Mouse (Mus musculus) embryonic facial prominence, embryonic 14.5 days (tissue): Measurements from ENCODE around the gene Prune2. TPM values are rescaled to one million over a fixed set of nuclear protein-coding genes. Genes with fewer than 3 reads are reported as not detected.

Source experiments
- ATAC-seq: fragments of 200-750 bp; cut with Nextera tagmentation; 2 replicates; pipeline ENCODE4 v1.8.0; 2017; ENCODE audit warnings: low read depth, moderate number of reproducible peaks, moderate TSS enrichment
- DNase-seq: peaks from one replicate; pipeline ENCODE4 v3.0.0-alpha.2; 2015; ENCODE audit warnings: low spot score
- H3K27ac ChIP-seq: fragments of 300-500 bp; sonication (generic); replicated peaks from 2 replicates; pipeline ENCODE4 v1.5.1; 2014; ENCODE audit warnings: low read depth, mild to moderate bottlenecking, low read length, moderate library complexity
- H3K27me3 ChIP-seq: fragments of 300-500 bp; sonication (generic); replicated peaks from 2 replicates; pipeline ENCODE4 v1.6.1; 2014; ENCODE audit warnings: low read length; ENCODE audit not compliant: control insufficient read depth, insufficient read depth
- H3K36me3 ChIP-seq: fragments of 300-500 bp; sonication (generic); 2 replicates; pipeline ENCODE4 v1.6.1; 2014; ENCODE audit warnings: low read length, mixed read lengths; ENCODE audit not compliant: control insufficient read depth, insufficient read depth
- H3K4me1 ChIP-seq: fragments of 300-500 bp; sonication (generic); 2 replicates; pipeline ENCODE4 v1.6.1; 2014; ENCODE audit warnings: antibody characterized with exemption, low read length; ENCODE audit not compliant: control insufficient read depth, insufficient read depth
- H3K4me2 ChIP-seq: fragments of 300-500 bp; sonication (generic); 2 replicates; pipeline ENCODE4 v1.6.1; 2014; ENCODE audit warnings: low read depth, mild to moderate bottlenecking, low read length, moderate library complexity, mixed read lengths
- H3K4me3 ChIP-seq: fragments of 300-500 bp; sonication (generic); 2 replicates; pipeline ENCODE4 v1.5.1; 2014; ENCODE audit warnings: low read depth, mild to moderate bottlenecking, low read length
- H3K9ac ChIP-seq: fragments of 300-500 bp; sonication (generic); 2 replicates; pipeline ENCODE4 v1.6.1; 2014; ENCODE audit warnings: low read depth, mild to moderate bottlenecking, low read length, moderate library complexity, mixed read lengths
- H3K9me3 ChIP-seq: fragments of 300-500 bp; sonication (generic); 2 replicates; pipeline ENCODE4 v1.6.1; 2016; ENCODE audit warnings: low read length; ENCODE audit not compliant: control insufficient read depth
- WGBS: fragments of 180-500 bp; shearing (Covaris S2); extraction: QIAGEN DNeasy Blood & Tissue Kit; methylation state at CpG from one replicate; pipeline ENCODE4 v1.1.7; 2014; 5-methylcytosine and 5-hydroxymethylcytosine counted together
- polyA plus RNA-seq: library from polyadenylated mRNA; unstranded; fragments of >200 nt; fragmentation: Nextera tagmentation; extraction: Ambion mirVana; gene quantifications from 2 replicates; pipeline ENCODE4 v1.2.1, GENCODE M21; 2014

Gene Prune2
- polyA plus RNA-seq, 1 experiment from 2014 or later: 5.8 TPM

GRCm38 (mm10) chr19:17271179-17271622, 315.3 kb downstream of the Prune2 start:
- Histone ChIP-seq H3K4me2 (no peak overlapping the region), H3K9me3 (no peaks in the 10 kb centered on the region)

GRCm38 (mm10) chr19:17272988-17273387, 317.1 kb downstream of the Prune2 start:
- no peaks in the 10 kb centered on the region for H3K9me3 ChIP-seq
- DNase-seq (no peak), ATAC-seq (no peak)
- no peak overlapping the region for H3K9ac ChIP-seq
- H3K4me3 ChIP-seq: no peak overlapping the region
- no peaks in the 10 kb centered on the region for H3K27me3 ChIP-seq
- H3K27ac ChIP-seq: no peak overlapping the region
- H3K4me1 ChIP-seq: peaks cover 9% of the 10 kb centered on the region; the same call in 1 of the 2 replicates
- no peaks in the 10 kb centered on the region for H3K36me3 ChIP-seq
- no peak overlapping the region for H3K4me2 ChIP-seq
- WGBS: 76% methylated on average over 2 of the region's 2 CpGs

More at GRCm38 (mm10) chr19:17271179-17271622, 315.3 kb downstream of the Prune2 start:
- Histone ChIP-seq H3K9ac (no peak overlapping the region), H3K4me3 (no peak overlapping the region), H3K27me3 (no peaks in the 10 kb centered on the region), H3K4me1 (peaks cover 9% of the 10 kb centered on the region; the same call in 1 of the 2 replicates), H3K27ac (peak overlapping the region; percentile 49), H3K36me3 (no peaks in the 10 kb centered on the region)
- ATAC-seq: peak; percentile 83
- 3% methylated on average over 3 of the region's 3 CpGs for WGBS
- DNase-seq: peak; percentile 85

Other genes with a start within 250 kb of the Prune2 start
- 9.5 and 9.8 TPM in 2 replicates for gene Vps13a, start 175.2 kb upstream of the Prune2 start, polyA plus RNA-seq
- not detected in 2 replicates for gene Foxb2, start 82.3 kb upstream of the Prune2 start, polyA plus RNA-seq